Mouse (Mus musculus): Measurements from ENCODE around the gene Gm13290. TPM values are rescaled to one million over a fixed set of nuclear protein-coding genes. Genes with fewer than 3 reads are reported as not detected.
"Not testable (repeated sequence)": the region's sequence is repeated elsewhere in the genome, so short reads cannot be mapped to it uniquely, and the experiment has no call there.

Gm13290 gene
- polyA plus RNA-seq, 1 experiment from 2014 or later, result not detected

DNA sequence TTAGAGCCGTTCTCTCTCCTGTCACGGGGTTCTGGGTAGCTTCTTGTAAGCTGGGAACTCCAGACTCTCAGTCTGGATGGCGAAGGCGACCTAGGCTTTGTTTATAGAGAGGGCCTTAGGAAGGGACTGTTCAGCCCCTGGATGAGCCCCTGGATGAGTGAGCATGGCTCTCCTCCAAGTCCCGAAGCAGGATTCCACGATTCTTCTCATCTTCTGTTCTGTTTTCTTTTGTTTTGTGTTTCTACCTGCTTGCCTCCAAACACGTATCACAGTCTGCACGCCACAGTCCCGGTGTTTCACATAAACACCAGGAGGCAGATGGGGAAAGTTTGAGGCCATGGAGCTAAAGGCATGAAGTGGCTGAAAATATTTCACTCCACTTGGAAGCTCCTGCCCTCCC is 14.9 kb upstream of the Gm13290 start:
- not testable (repeated sequence) for H3K4me1 ChIP-seq (replicated peaks); ATAC-seq (ENCODE audit: low read depth); H3K9me3 ChIP-seq; H3K27ac ChIP-seq (replicated peaks); H3K36me3 ChIP-seq; H3K27me3 ChIP-seq; H3K4me3 ChIP-seq; H3K9ac ChIP-seq; H3K4me2 ChIP-seq
- 83% methylated on average over 9 of the region's 9 CpGs for WGBS

GRCm38 (mm10) chr4:88759610-88760268 is 13.9 kb upstream of the Gm13290 start, which contains the start of gene Gm13283:
Gene Gm13283 (plus strand): TSS chr4:88760119.
- H3K9ac ChIP-seq; H3K36me3 ChIP-seq; H3K27ac ChIP-seq (replicated peaks); H3K27me3 ChIP-seq; H3K4me1 ChIP-seq (replicated peaks); ATAC-seq (ENCODE audit: low read depth); H3K9me3 ChIP-seq: not testable (repeated sequence)
- WGBS, result 37% methylated on average over 11 of the region's 14 CpGs
- Histone ChIP-seq H3K4me2 (peak within 1 kb of the TSS; percentile 54), H3K4me3 (peak within 1 kb of the TSS; percentile 33)

DNA sequence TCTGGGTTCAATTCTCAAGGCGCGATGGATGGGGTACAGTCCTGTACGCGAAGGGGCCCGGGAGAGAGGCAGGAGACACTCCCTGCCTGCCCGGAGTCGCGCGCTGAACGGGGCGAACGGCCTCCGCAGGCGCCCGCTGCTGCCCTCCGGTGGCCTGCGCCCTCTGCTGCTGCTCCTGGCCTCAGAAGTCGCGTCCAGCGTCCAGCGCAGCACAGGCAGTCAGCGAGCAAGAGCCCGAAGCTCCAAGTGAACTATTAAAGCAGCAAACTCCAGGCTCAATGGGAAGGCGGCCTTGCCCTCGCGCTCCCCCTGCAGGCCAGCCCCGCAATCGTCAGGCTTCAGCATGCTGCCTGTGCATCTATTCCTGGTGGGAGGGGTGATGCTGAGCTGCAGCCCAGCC is 13.2 kb upstream of the Gm13290 start:
- WGBS, result 3% methylated on average over 20 of the region's 28 CpGs
- not testable (repeated sequence) for H3K9me3 ChIP-seq, H3K36me3 ChIP-seq

GRCm38 (mm10) chr4:88761776-88762175 is 11.9 kb upstream of the Gm13290 start:
- not testable (repeated sequence) for H3K4me2 ChIP-seq; H3K9me3 ChIP-seq; H3K27ac ChIP-seq (replicated peaks); H3K27me3 ChIP-seq; H3K9ac ChIP-seq; H3K4me1 ChIP-seq (replicated peaks); H3K4me3 ChIP-seq; ATAC-seq (ENCODE audit: low read depth); H3K36me3 ChIP-seq
- WGBS, result 75% methylated on average over 6 of the region's 8 CpGs

More for the DNA sequence above, 13.2 kb upstream of the Gm13290 start:
- not testable (repeated sequence) for H3K9ac ChIP-seq; ATAC-seq (ENCODE audit: low read depth); H3K27ac ChIP-seq (replicated peaks); H3K27me3 ChIP-seq; H3K4me1 ChIP-seq (replicated peaks)
- Histone ChIP-seq H3K4me2 (peak overlapping the region; percentile 54), H3K4me3 (peak overlapping the region; percentile 33)

GRCm38 (mm10) chr4:88762341-88762740 is 11.3 kb upstream of the Gm13290 start:
- H3K4me2 ChIP-seq; ATAC-seq (ENCODE audit: low read depth); H3K36me3 ChIP-seq; H3K4me3 ChIP-seq; H3K4me1 ChIP-seq (replicated peaks); H3K27me3 ChIP-seq; H3K9me3 ChIP-seq; H3K27ac ChIP-seq (replicated peaks); H3K9ac ChIP-seq: not testable (repeated sequence)
- WGBS, result 64% methylated on average over 9 of the region's 9 CpGs

DNA sequence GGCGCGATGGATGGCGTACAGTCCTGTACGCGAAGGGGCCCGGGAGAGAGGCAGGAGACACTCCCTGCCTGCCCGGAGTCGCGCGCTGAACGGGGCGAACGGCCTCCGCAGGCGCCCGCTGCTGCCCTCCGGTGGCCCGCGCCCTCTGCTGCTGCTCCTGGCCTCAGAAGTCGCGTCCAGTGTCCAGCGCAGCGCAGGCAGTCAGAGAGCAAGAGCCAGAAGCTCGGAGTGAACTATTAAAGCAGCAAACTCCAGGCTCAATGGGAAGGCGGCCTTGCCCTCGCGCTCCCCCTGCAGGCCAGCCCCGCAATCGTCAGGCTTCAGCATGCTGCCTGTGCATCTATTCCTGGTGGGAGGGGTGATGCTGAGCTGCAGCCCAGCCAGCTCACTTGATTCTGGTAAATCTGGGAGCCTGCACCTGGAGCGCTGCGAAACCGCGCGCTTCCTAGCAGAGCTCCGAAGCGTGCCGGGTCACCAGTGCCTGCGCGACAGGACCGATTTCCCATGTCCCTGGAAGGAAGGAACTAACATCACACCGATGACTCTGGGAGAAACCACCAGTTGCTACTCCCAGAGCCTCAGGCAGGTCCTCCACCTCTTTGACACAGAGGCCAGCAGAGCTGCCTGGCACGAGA is 10.1 kb upstream of the Gm13290 start:
- H3K4me2 ChIP-seq, result peak overlapping the region; percentile 55
- not testable (repeated sequence) for H3K9ac ChIP-seq; H3K36me3 ChIP-seq; ATAC-seq (ENCODE audit: low read depth); H3K27me3 ChIP-seq; H3K9me3 ChIP-seq; H3K27ac ChIP-seq (replicated peaks); H3K4me1 ChIP-seq (replicated peaks)
- WGBS, result 4% methylated on average over 26 of the region's 42 CpGs
- H3K4me3 ChIP-seq, result peak overlapping the region; percentile 35

- H3K9ac ChIP-seq; H3K4me2 ChIP-seq; H3K9me3 ChIP-seq; H3K4me3 ChIP-seq; H3K36me3 ChIP-seq; H3K27me3 ChIP-seq; H3K4me1 ChIP-seq (replicated peaks); ATAC-seq (ENCODE audit: low read depth); H3K27ac ChIP-seq (replicated peaks): not testable (repeated sequence)
- WGBS, result no CpG with 5 or more reads among the region's 29 CpGs
Observed at GRCm38 (mm10) chr4:88776622-88777021, 3.0 kb downstream of the Gm13290 start, which contains the start of gene Gm13289. Gene Gm13289 (plus strand): TSS chr4:88776922.

- not testable (repeated sequence) for H3K9ac ChIP-seq
Observed at GRCm38 (mm10) chr4:88779550-88779949, 5.9 kb downstream of the Gm13290 start, which contains the start of gene Gm13272. Gene Gm13272 (plus strand): TSS chr4:88779850.

GRCm38 (mm10) chr4:88780320-88780719 is 6.7 kb downstream of the Gm13290 start:
- H3K4me2 ChIP-seq; H3K9me3 ChIP-seq; ATAC-seq (ENCODE audit: low read depth); H3K27ac ChIP-seq (replicated peaks); H3K9ac ChIP-seq; H3K27me3 ChIP-seq; H3K36me3 ChIP-seq; H3K4me3 ChIP-seq; H3K4me1 ChIP-seq (replicated peaks): not testable (repeated sequence)
- 46% methylated on average over 16 of the region's 18 CpGs for WGBS

More at GRCm38 (mm10) chr4:88779550-88779949, 5.9 kb downstream of the Gm13290 start, which contains the start of gene Gm13272:
- H3K27ac ChIP-seq (replicated peaks); H3K36me3 ChIP-seq; H3K4me3 ChIP-seq; H3K9me3 ChIP-seq; ATAC-seq (ENCODE audit: low read depth); H3K4me2 ChIP-seq; H3K4me1 ChIP-seq (replicated peaks); H3K27me3 ChIP-seq: not testable (repeated sequence)
- no CpG with 5 or more reads among the region's 29 CpGs for WGBS

GRCm38 (mm10) chr4:88781831-88782230 is 8.2 kb downstream of the Gm13290 start, which contains the start of gene Ifnz:
Gene Ifnz (plus strand): TSS chr4:88782131.
- H3K9ac ChIP-seq; H3K36me3 ChIP-seq; H3K27me3 ChIP-seq; H3K27ac ChIP-seq (replicated peaks); ATAC-seq (ENCODE audit: low read depth); H3K4me1 ChIP-seq (replicated peaks); H3K9me3 ChIP-seq: not testable (repeated sequence)
- 19% methylated on average over 5 of the region's 7 CpGs for WGBS
- Histone ChIP-seq H3K4me2 (peak within 1 kb of the TSS; percentile 41), H3K4me3 (peak within 1 kb of the TSS; percentile 19; the same call in 1 of the 2 replicates)

DNA sequence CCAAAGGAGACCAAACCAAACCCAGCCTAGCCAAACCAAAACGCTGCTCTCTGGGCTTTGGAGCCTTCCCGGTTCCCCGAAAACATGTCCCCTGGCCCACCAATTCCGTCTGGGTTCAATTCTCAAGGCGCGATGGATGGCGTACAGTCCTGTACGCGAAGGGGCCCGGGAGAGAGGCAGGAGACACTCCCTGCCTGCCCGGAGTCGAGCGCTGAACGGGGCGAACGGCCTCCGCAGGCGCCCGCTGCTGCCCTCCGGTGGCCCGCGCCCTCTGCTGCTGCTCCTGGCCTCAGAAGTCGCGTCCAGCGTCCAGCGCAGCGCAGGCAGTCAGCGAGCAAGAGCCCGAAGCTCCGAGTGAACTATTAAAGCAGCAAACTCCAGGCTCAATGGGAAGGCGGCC is 8.7 kb downstream of the Gm13290 start:
- H3K4me1 ChIP-seq (replicated peaks); H3K36me3 ChIP-seq; ATAC-seq (ENCODE audit: low read depth); H3K27ac ChIP-seq (replicated peaks); H3K27me3 ChIP-seq; H3K9ac ChIP-seq; H3K9me3 ChIP-seq: not testable (repeated sequence)
- Histone ChIP-seq H3K4me3 (peak overlapping the region; percentile 19; the same call in 1 of the 2 replicates), H3K4me2 (peak overlapping the region; percentile 41)
- WGBS, result 0% methylated on average over 3 of the region's 31 CpGs

DNA sequence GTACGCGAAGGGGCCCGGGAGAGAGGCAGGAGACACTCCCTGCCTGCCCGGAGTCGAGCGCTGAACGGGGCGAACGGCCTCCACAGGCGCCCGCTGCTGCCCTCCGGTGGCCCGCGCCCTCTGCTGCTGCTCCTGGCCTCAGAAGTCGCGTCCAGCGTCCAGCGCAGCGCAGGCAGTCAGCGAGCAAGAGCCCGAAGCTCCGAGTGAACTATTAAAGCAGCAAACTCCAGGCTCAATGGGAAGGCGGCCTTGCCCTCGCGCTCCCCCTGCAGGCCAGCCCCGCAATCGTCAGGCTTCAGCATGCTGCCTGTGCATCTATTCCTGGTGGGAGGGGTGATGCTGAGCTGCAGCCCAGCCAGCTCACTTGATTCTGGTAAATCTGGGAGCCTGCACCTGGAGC is 11.8 kb downstream of the Gm13290 start, which contains the start of gene Gm13276:
Gene Gm13276 (plus strand): TSS at position 301 of the 400 bp plus-strand sequence.
- H3K36me3 ChIP-seq; H3K4me3 ChIP-seq; H3K9ac ChIP-seq; H3K9me3 ChIP-seq; H3K27me3 ChIP-seq; ATAC-seq (ENCODE audit: low read depth); H3K27ac ChIP-seq (replicated peaks); H3K4me2 ChIP-seq; H3K4me1 ChIP-seq (replicated peaks): not testable (repeated sequence)
- WGBS, result no CpG with 5 or more reads among the region's 27 CpGs
